Mouse (Mus musculus): ENCODE data around the gene Mrpl40. TPM values are rescaled to one million over a fixed set of nuclear protein-coding genes. Genes with fewer than 3 reads are reported as not detected.
"Not testable (repeated sequence)": the region's sequence is repeated elsewhere in the genome, so short reads cannot be mapped to it uniquely, and the experiment has no call there.

Gene Mrpl40
- polyA plus RNA-seq, 1 experiment, result 15.6 TPM

DNA sequence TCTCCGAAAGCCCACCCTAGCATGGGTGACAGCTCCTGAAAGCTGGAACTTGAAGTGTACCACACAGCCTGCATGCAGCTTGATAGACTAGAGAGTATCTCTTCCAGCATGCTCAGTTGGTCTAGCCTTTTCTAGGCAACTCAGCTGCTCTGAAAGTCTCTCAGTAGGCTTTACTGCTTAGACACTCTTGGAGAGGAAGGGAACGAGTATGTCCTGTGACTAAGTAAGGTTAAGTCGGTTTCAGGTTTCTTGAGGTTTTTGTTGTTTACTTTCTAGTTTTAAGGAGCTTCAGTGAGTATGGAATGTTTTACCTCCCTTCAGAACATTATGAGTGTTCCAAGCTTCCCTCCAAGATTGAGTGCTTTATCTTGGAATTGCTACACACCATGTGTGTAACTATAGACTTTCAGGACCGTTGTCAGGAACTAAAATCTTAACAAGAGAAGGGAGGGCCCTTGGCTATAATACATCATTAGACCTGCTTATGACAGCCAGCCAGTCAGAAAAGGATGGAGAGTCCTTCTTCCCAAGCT, 17.2 kb upstream of the Mrpl40 start:
- H3K27me3 ChIP-seq (ENCODE audit: control insufficient read depth, insufficient read depth, low read length), result no peaks in the 10 kb centered on the region
- H3K36me3 ChIP-seq (ENCODE audit: control insufficient read depth, insufficient read depth, low read length), result peaks cover 25% of the 10 kb centered on the region
- WGBS, result 95% methylated on average over 4 of the region's 4 CpGs
- DNase-seq, result no peak
- no peak overlapping the region for H3K4me3 ChIP-seq (ENCODE audit: control insufficient read depth, insufficient read depth, low read length)
- H3K4me1 ChIP-seq (replicated peaks; ENCODE audit: control insufficient read depth, insufficient read depth, low read length), result no peaks in the 10 kb centered on the region
- no peak overlapping the region for H3K27ac ChIP-seq (ENCODE audit: control insufficient read depth, insufficient read depth, low read length)
- TF ChIP-seq CTCF (IDR thresholded peaks at IDR 0.05; ENCODE audit: borderline replicate concordance, control insufficient read depth, extremely low read depth, insufficient read depth, low read length, poor library complexity), result no peak
- TF ChIP-seq POLR2A (IDR thresholded peaks at IDR 0.05; ENCODE audit: control insufficient read depth, extremely low read depth, insufficient read depth, low read length, poor library complexity), result no peak

DNA sequence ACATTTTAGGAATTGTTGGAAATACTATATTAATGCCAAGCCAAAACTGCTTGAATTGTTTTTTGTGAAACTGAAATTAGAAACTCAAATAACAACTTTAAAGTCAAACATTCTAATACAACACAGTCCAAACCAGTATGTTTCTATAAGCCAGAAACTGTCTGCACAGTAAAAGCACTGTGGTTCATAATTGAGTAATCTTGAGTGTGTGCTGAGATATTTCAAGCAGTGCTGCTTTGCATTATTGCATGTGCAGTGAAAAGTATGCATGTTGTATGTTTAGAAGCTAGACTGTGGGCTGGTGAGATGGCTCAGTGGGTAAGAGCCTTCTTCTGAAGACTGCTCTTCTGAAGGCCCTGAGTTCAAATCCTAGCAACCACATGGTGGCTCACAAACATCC, 7.4 kb upstream of the Mrpl40 start:
- TF ChIP-seq CTCF (IDR thresholded peaks at IDR 0.05; ENCODE audit: borderline replicate concordance, control insufficient read depth, extremely low read depth, insufficient read depth, low read length, poor library complexity) (no peak), POLR2A (IDR thresholded peaks at IDR 0.05; ENCODE audit: control insufficient read depth, extremely low read depth, insufficient read depth, low read length, poor library complexity) (no peak)
- Histone ChIP-seq H3K27ac (ENCODE audit: control insufficient read depth, insufficient read depth, low read length) (no peak overlapping the region), H3K4me3 (ENCODE audit: control insufficient read depth, insufficient read depth, low read length) (no peak overlapping the region), H3K4me1 (replicated peaks; ENCODE audit: control insufficient read depth, insufficient read depth, low read length) (no peaks in the 10 kb centered on the region), H3K36me3 (ENCODE audit: control insufficient read depth, insufficient read depth, low read length) (0 out of 2 replicates have a peak, but pooled peaks cover 4% of the 10 kb centered on the region), H3K27me3 (ENCODE audit: control insufficient read depth, insufficient read depth, low read length) (no peaks in the 10 kb centered on the region)
- DNase-seq, result no peak

DNA sequence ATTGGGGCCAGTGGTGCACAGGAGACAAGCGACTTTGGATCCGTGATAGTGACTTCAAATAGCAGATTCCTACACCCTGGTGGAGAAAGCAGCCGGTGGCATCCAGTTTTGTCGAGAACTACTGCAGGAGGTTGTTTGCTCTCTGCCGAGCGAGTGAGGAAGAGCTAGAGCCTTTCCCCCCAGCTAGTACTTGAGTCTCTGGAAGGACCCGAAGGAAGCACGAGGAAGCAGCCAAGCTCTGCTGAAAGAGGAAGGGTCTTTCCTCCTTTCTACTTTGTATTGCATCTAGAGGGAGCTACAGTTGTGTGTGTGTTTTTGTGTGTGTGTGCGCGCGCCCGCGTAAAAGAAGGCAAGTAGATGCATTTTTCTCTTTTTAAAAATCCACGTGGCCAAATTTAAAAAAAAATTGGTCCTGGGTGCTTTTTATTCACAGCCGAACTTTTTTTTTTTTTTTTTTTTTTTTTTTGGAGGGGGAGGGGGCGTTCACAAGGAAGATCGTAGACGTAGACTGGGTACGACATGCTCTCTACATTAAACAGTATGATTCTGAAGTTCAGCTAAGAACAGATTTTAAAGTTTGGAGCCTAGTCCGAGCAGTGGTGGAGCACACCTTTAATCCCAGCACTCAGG, 1.5 kb upstream of the Mrpl40 start:
- WGBS, result 16% methylated on average over 20 of the region's 20 CpGs
- Histone ChIP-seq H3K27ac (ENCODE audit: control insufficient read depth, insufficient read depth, low read length) (peak overlapping the region; percentile 59), H3K4me3 (ENCODE audit: control insufficient read depth, insufficient read depth, low read length) (peak overlapping the region; percentile 80)

DNA sequence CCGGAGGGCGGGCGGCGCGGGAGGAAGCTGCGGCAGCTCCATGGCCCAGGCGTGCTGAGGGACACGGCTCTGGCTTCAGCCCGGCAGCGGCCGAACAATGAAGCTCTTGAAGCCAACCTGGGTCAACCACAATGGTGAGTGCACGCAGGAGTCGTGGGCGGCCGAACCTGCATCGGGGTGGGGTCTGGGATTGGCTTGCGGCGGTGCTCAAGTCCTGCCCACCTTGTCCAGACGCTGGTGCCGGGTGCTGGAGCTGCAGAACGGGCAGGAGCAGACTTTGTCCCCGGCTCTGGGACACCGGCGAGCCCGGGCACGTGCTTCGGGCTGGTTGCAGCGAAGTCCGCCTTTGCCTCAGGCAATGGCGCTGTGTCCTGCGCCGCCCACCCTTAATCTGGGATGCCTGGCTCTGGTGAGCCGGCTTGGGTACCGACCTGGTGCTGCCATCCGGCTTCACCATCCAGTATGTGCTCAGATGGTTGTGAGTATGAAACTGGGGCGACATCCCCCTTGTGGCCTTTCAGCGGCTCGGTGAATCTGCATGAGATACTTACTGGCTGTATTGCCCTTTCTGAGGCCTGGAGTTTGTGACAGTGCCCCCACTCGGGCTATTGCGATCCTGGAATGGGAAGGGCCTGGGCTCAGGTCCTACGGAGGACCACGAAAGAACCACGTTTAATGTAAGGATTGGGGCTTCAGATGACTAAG, 876 bp upstream of the Mrpl40 start:
- peak; percentile 72 for DNase-seq
- WGBS, result under 1% methylated on average over 43 of the region's 43 CpGs
- Histone ChIP-seq H3K27me3 (ENCODE audit: control insufficient read depth, insufficient read depth, low read length) (no peaks in the 10 kb centered on the region), H3K4me3 (ENCODE audit: control insufficient read depth, insufficient read depth, low read length) (peak overlapping the region; percentile 80), H3K27ac (ENCODE audit: control insufficient read depth, insufficient read depth, low read length) (peak overlapping the region; percentile 59), H3K4me1 (replicated peaks; ENCODE audit: control insufficient read depth, insufficient read depth, low read length) (peaks cover 7% of the 10 kb centered on the region), H3K36me3 (ENCODE audit: control insufficient read depth, insufficient read depth, low read length) (peaks cover 8% of the 10 kb centered on the region)
- no peak for TF ChIP-seq POLR2A (IDR thresholded peaks at IDR 0.05; ENCODE audit: control insufficient read depth, extremely low read depth, insufficient read depth, low read length, poor library complexity)
- no peak for TF ChIP-seq CTCF (IDR thresholded peaks at IDR 0.05; ENCODE audit: borderline replicate concordance, control insufficient read depth, extremely low read depth, insufficient read depth, low read length, poor library complexity)

More for the DNA sequence above, 1.5 kb upstream of the Mrpl40 start:
- Histone ChIP-seq H3K27me3 (ENCODE audit: control insufficient read depth, insufficient read depth, low read length) (no peaks in the 10 kb centered on the region), H3K36me3 (ENCODE audit: control insufficient read depth, insufficient read depth, low read length) (peaks cover 2% of the 10 kb centered on the region; the same call in 1 of the 2 replicates), H3K4me1 (replicated peaks; ENCODE audit: control insufficient read depth, insufficient read depth, low read length) (peaks cover 7% of the 10 kb centered on the region)
- DNase-seq, result no peak
- no peak for TF ChIP-seq CTCF (IDR thresholded peaks at IDR 0.05; ENCODE audit: borderline replicate concordance, control insufficient read depth, extremely low read depth, insufficient read depth, low read length, poor library complexity)
- TF ChIP-seq POLR2A (IDR thresholded peaks at IDR 0.05; ENCODE audit: control insufficient read depth, extremely low read depth, insufficient read depth, low read length, poor library complexity), result no peak

DNA sequence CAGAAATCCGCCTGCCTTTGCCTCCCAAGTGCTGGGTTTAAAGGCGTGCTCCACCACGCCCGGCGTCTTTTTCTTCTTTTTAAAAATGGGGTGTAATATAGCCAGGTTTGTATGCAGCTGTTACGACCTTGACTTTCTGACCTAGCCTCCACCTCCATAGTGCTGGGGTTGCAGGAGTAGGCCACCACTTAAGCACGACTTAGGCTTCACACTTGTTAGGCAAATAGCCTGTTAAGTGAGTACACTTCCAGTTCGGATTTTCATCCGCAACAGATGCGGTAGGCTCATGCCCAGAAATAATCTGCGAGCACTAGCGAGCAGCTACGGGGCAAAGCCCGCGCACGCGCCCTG, 596 bp downstream of the Mrpl40 start:
- H3K36me3 ChIP-seq (ENCODE audit: control insufficient read depth, insufficient read depth, low read length), result peaks cover 23% of the 10 kb centered on the region
- TF ChIP-seq CTCF (IDR thresholded peaks at IDR 0.05; ENCODE audit: borderline replicate concordance, control insufficient read depth, extremely low read depth, insufficient read depth, low read length, poor library complexity) (no peak), POLR2A (IDR thresholded peaks at IDR 0.05; ENCODE audit: control insufficient read depth, extremely low read depth, insufficient read depth, low read length, poor library complexity) (no peak)
- no peaks in the 10 kb centered on the region for H3K27me3 ChIP-seq (ENCODE audit: control insufficient read depth, insufficient read depth, low read length)
- DNase-seq, result no peak
- H3K4me3 ChIP-seq (ENCODE audit: control insufficient read depth, insufficient read depth, low read length), result peak overlapping the region; percentile 80
- peak overlapping the region; percentile 13 for H3K27ac ChIP-seq (ENCODE audit: control insufficient read depth, insufficient read depth, low read length)
- 1% methylated on average over 17 of the region's 17 CpGs for WGBS
- peaks cover 7% of the 10 kb centered on the region for H3K4me1 ChIP-seq (replicated peaks; ENCODE audit: control insufficient read depth, insufficient read depth, low read length)

DNA sequence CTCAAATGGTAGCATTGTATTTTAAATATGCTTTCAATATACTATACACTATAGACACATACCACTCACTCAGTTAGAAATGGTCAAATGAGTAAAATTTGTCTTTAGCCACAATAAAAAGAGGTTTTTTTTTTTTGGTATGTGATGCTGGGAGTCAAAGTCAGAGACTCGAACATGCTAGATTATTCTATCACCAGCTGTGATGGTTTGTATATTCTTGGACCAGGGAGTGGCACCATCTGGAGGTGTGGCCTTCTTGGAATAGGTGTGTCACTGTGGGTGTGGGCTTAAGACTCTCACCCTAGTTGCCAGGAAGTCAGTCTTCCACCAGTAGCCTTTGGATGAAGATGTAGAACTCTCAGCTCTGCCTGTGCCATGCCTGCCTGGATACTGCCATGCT, 6.2 kb downstream of the Mrpl40 start:
- H3K4me1 ChIP-seq (replicated peaks; ENCODE audit: control insufficient read depth, insufficient read depth, low read length); H3K4me3 ChIP-seq (ENCODE audit: control insufficient read depth, insufficient read depth, low read length); H3K27ac ChIP-seq (ENCODE audit: control insufficient read depth, insufficient read depth, low read length); H3K27me3 ChIP-seq (ENCODE audit: control insufficient read depth, insufficient read depth, low read length); DNase-seq: not testable (repeated sequence)
- 92% methylated on average over 1 of the region's 1 CpGs for WGBS
- peaks cover 26% of the 10 kb centered on the region for H3K36me3 ChIP-seq (ENCODE audit: control insufficient read depth, insufficient read depth, low read length)
